Mouse (Mus musculus) bone marrow macrophage, adult 2 months (primary cell): ENCODE measurements around the gene Slc25a39. TPM values are rescaled to one million over a fixed set of nuclear protein-coding genes. Genes with fewer than 3 reads are reported as not detected.

Source experiments
- H3K27ac ChIP-seq: 2 replicates; pipeline ENCODE4 v1.5.1; 2012; ENCODE audit warnings: low read depth, low read length; ENCODE audit not compliant: insufficient read depth
- H3K4me1 ChIP-seq: 2 replicates; pipeline ENCODE4 v1.6.1; 2012; ENCODE audit warnings: low read length; ENCODE audit not compliant: control insufficient read depth, insufficient read depth
- H3K4me3 ChIP-seq: 2 replicates; pipeline ENCODE4 v1.5.1; 2012; ENCODE audit warnings: mild to moderate bottlenecking, low read length, moderate library complexity; ENCODE audit not compliant: insufficient read depth
- CTCF ChIP-seq: IDR thresholded peaks from 2 replicates; pipeline ENCODE4 v1.5.1; 2012; ENCODE audit warnings: low read depth, mild to moderate bottlenecking, low read length, moderate library complexity
- POLR2A ChIP-seq: IDR thresholded peaks from 2 replicates; pipeline ENCODE4 v1.6.1; 2012; ENCODE audit warnings: mild to moderate bottlenecking, low read depth, low read length, borderline replicate concordance
- polyA plus RNA-seq: library from polyadenylated mRNA; stranded (reverse); fragments of >200 nt; gene quantifications from 2 replicates; pipeline ENCODE4 v1.2.4, GENCODE M21; 2012; ENCODE audit not compliant: missing spikeins, insufficient read depth, insufficient read length

Slc25a39 gene
- polyA plus RNA-seq, 1 experiment = 173 TPM

GRCm38 (mm10) chr11:102384418-102384817, 23.3 kb downstream of the Slc25a39 start:
- TF ChIP-seq CTCF = no peak
- no peak for TF ChIP-seq POLR2A
- Histone ChIP-seq H3K4me1 (no peaks in the 10 kb centered on the region), H3K4me3 (no peak overlapping the region), H3K27ac (no peak overlapping the region)

GRCm38 (mm10) chr11:102383365-102384136, 24.2 kb downstream of the Slc25a39 start:
- TF ChIP-seq CTCF = no peak
- TF ChIP-seq POLR2A = no peak
- Histone ChIP-seq H3K4me1 (no peaks in the 10 kb centered on the region), H3K27ac (no peak overlapping the region), H3K4me3 (no peak overlapping the region)

- TF ChIP-seq POLR2A = no peak
- no peak for TF ChIP-seq CTCF
- Histone ChIP-seq H3K27ac (no peak overlapping the region), H3K4me1 (no peaks in the 10 kb centered on the region), H3K4me3 (no peak overlapping the region)
These were observed 25.0 kb downstream of the Slc25a39 start for GRCm38 (mm10) chr11:102382794-102383193.

GRCm38 (mm10) chr11:102381341-102382100, 26.2 kb downstream of the Slc25a39 start:
- TF ChIP-seq CTCF = no peak
- no peak for TF ChIP-seq POLR2A
- H3K4me3 ChIP-seq = no peak overlapping the region
- H3K4me1 ChIP-seq = peaks cover under 1% of the 10 kb centered on the region; the same call in 1 of the 2 replicates
- H3K27ac ChIP-seq = no peak overlapping the region

GRCm38 (mm10) chr11:102380091-102380490, 27.7 kb downstream of the Slc25a39 start:
- H3K27ac ChIP-seq = no peak overlapping the region
- H3K4me1 ChIP-seq = peaks cover 4% of the 10 kb centered on the region; the same call in 1 of the 2 replicates
- H3K4me3 ChIP-seq = no peak overlapping the region
- TF ChIP-seq POLR2A = no peak
- TF ChIP-seq CTCF = no peak

GRCm38 (mm10) chr11:102377186-102377585, 30.6 kb downstream of the Slc25a39 start:
- H3K27ac ChIP-seq = no peak overlapping the region
- no peak overlapping the region for H3K4me3 ChIP-seq
- TF ChIP-seq POLR2A = no peak
- no peak for TF ChIP-seq CTCF
- peaks cover 4% of the 10 kb centered on the region; the same call in 1 of the 2 replicates for H3K4me1 ChIP-seq

GRCm38 (mm10) chr11:102376196-102376835, 31.4 kb downstream of the Slc25a39 start:
- H3K4me1 ChIP-seq = peaks cover 4% of the 10 kb centered on the region; the same call in 1 of the 2 replicates
- H3K27ac ChIP-seq = no peak overlapping the region
- TF ChIP-seq CTCF (no peak), POLR2A (no peak)
- H3K4me3 ChIP-seq = no peak overlapping the region

- Histone ChIP-seq H3K27ac (no peak overlapping the region), H3K4me1 (peaks cover 4% of the 10 kb centered on the region; the same call in 1 of the 2 replicates), H3K4me3 (peak overlapping the region; percentile 11; the same call in 1 of the 2 replicates)
- TF ChIP-seq POLR2A (no peak), CTCF (no peak)
These were observed 32.3 kb downstream of the Slc25a39 start for GRCm38 (mm10) chr11:102375196-102376173.
